Mouse (Mus musculus) urinary bladder, postnatal 14 days (tissue): ENCODE results near the gene Eif2ak4.

Experiments
- DNase-seq: peaks from one replicate; pipeline ENCODE4 v3.0.0; 2021; ENCODE audit warnings: low spot score

The Eif2ak4 gene

DNA sequence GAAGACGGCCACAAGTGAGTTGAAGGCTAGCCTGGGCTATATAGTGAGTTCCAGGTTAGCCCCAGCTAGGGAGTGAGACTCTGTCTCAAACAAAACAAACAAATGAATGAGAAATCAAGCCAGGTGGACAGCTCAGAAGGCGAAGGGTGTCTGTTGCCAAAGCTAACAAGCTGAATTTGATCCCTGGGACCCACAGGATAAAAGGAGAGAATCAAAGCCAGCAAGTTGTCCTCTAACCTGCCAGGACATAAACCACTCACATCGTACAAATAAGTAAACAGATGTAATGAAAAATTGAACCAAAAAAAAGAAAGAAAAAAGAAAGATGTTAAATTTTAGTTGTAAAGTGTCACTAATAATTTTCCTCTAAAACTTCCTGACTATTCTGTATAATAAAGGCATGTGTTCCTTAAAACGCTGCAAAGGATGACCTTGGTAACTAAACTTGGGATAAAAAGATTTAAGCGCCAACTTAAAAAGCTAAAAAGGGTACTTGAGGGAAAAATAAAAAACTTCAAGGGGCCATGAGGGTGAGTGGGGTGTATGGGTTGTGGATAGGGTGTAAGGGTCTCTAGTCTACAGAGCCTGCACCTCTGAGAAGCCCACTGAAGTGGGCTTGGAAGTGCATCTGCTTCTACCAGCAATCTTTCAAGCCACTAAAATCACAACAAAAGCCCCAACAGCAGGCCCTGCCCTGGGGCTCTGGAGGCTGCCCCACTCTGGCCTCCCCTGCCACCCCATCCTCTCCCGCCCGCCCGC, 121.4 kb downstream of the Eif2ak4 start:
- DNase-seq = no peak

DNA sequence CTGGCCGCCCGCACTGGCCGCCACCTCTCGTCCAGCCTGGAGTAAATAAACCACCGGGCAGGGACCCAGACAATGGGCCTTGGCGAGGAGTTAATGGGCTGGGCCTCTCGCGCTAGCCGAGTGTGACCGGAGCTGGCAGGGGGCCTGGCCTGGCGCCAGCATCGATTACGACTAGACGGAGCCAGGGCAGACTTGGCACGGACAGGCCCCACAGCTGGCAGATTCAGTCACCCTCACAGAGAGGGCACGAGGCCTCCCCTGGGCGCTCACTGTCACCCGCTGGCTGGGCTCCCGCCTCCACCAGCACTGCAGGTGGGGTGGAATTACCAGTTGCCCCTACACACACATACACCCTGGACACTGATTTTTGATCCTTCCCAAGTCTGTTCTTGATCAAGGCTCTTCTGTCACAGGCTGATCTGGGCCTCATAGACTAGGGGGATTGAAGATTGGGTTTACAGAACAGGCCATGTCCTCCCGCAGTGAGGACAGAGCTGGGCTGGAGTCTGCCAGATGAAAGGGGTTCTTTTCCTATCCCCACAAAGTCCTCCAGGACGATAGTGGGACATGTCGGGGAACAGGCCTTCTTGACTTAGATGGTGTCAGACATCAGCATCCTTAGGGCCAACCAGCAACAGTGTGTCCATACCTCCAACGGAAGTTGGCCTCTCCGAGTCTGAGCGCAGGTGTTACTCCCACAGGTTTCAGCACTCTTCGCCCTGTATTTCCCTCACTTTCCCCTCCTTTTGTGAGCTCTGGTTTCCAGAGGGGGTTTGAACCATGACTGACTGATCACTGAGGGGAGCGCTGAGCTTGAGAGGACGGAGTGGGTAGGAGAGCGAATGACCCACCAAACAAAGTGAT, 122.3 kb downstream of the Eif2ak4 start:
- DNase-seq = peak; percentile 88

DNA sequence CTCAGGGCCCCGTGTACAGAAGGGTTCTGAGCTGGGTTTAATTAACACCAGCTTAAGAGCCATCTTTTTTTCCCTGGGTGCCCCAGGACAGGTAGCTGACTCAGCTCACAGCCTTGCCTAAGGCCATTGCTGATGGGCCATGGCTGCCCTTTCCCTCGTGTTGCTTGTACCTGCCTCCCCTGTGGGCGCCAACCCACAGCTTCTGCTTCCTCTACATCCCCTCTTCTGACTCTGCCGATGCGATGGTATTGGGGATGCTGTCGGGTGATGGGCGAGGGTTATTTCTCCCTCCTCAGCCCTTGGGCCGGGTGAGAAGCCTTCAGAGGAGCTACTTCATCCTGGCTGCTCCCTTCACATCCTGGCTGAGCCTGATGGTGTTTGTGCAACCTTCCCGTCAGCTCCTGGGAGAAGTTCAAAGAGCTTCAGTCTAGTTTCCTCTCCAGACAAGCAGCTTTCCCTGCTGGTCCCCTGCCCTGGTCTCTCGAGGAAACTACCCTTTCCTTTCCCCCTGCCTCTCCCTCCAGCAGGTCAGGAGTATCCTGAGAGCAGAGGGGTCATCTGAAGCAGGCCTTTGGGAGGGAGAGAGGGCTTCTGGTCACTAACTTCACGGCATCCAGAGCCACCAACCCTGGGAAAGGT, 123.5 kb downstream of the Eif2ak4 start:
- DNase-seq = no peak

- no peak for DNase-seq
Measured at GRCm38 (mm10) chr2:118512418-118513377, 124.3 kb downstream of the Eif2ak4 start.

- DNase-seq = peak; percentile 56
Measured at GRCm38 (mm10) chr2:118520042-118520933, 131.9 kb downstream of the Eif2ak4 start.

GRCm38 (mm10) chr2:118522265-118522664, 133.8 kb downstream of the Eif2ak4 start:
- DNase-seq = no peak

DNA sequence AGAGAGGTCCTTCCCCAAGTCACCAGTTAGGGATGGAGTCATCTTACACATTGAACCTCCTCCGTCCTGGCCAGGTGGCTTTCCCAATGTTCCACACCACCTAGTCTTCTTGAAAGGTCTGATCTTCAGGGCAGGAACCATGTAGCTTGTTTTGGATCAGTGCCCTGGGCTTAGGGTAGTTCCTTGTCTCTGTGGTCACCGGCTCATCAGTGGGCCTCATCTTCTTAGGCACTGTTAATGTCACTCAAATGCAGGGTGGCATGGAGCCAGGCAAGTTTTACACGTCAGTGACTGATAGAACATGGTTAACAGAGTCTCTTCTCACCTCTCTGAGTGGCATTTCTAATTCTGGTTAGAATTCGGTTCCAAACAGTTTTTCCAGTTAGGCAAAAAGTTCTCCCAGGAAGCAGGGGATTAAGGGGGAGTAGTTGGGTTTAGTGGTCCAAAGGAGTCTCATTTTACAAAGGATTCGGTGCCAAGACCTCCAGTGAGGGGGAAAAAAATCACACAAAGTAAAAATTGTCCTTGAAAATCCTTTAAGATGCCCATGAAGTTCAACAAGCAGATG, 134.8 kb downstream of the Eif2ak4 start:
- no peak for DNase-seq

DNA sequence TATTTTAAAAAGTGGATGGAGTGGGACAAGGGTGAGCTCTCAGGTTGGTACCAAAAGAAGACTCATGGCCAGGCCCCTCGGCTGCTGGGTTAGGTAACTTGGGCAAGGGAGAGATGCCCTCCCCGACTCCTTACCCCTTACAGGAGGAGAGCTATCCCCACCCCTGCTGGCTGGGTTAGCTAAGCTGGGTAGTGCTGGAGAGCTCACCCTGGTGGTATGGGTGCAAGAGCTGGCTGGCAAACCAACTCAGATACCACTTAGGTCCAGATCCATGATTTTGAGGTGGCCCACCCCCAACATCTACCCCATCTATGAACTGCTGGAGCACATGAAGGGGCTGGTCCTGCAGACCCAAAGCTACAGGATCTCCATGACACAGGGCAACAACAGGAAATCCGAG, 136.4 kb downstream of the Eif2ak4 start:
- no peak for DNase-seq
